11 mouse cellular contexts compared by ENCODE assay signal in the genomic region with DNA sequence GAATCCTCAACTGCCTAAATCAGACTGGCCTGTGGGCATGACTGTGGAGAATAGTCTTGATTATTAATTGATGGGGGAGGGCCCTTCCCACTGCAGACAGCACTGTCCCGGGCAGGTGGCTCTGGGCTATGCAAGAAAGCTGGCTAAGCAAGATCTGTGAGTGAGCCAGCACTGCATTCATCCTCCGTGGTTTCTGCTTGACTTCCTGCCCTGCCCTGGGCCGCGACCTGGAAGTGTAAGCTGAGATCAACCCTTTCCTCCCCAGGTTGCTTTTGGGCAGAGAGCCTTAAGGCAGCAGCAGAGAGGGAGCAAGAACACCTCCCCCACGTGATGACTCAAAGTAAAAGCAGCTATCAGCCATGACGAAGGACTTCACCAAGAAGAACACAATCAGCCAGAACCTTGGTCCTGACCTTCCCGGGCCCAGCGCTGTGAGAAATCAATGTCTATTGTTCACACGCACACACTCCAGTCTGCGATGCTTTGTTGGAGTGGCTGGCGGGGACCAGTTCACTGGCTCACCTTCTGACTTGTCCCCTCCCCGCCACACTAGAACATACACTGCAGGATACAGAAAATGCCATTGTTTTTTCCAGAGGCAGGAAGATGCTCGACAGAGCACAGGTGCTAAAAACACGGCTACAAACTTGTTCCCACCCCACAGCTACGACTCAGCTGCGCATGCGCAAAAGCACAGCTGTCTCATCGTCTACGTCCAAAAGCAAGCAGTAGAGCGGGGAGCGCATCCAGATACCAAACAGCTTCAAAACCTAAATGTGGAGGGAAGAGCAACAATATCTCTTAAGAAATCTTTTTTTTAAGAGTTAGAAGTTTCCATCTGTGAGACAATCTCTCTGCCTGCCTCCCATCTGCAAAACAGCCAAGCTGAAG.
A peak's percentile ranks its signal among the peaks of the same experiment; 100 is the strongest.
DNase-seq lines count a peak whose midpoint lies in the region; ATAC-seq lines count a peak whose summit lies in the region.
"Had no signal": no experiment of that assay in that cellular context is flagged by ENCODE, and none has a peak within 500 bp of the region (broad histone marks: within the 10 kb centered on the region; RNA-seq: fewer than 3 reads in every experiment).

No protein-coding gene starts in this region.

- peaks cover 20% of the 10 kb centered on the region for H3K4me1 ChIP-seq in heart, embryonic 13.5 days
- no peaks in the 10 kb centered on the region; the same call in 1 of the 2 replicates for H3K4me1 ChIP-seq in forebrain, embryonic 14.5 days (ENCODE audit: control insufficient read depth, insufficient read depth, low read length)
- H3K4me1 ChIP-seq in midbrain, embryonic 14.5 days (ENCODE audit: control insufficient read depth, insufficient read depth, low read length) = peaks cover 18% of the 10 kb centered on the region
- H3K4me1 ChIP-seq: intestine, embryonic 15.5 days; liver, embryonic 13.5 days; stomach, embryonic 15.5 days had no signal

- no peak overlapping the region for H3K9ac ChIP-seq in heart, embryonic 13.5 days
- no peak overlapping the region for H3K9ac ChIP-seq in forebrain, embryonic 14.5 days (ENCODE audit: low read length)
- H3K9ac ChIP-seq in midbrain, embryonic 14.5 days (replicated peaks; ENCODE audit: low read length) = no peak overlapping the region; the same call in 1 of the 2 replicates
- H3K9ac ChIP-seq: intestine, embryonic 15.5 days; liver, embryonic 13.5 days; stomach, embryonic 15.5 days had no signal

- no peaks in the 10 kb centered on the region; the same call in 1 of the 2 replicates for H3K27me3 ChIP-seq in heart, embryonic 13.5 days (replicated peaks)
- H3K27me3 ChIP-seq in forebrain, embryonic 14.5 days (replicated peaks; ENCODE audit: control insufficient read depth, insufficient read depth, low read length) = no peaks in the 10 kb centered on the region
- no peaks in the 10 kb centered on the region for H3K27me3 ChIP-seq in midbrain, embryonic 14.5 days (ENCODE audit: control insufficient read depth, insufficient read depth, low read length)
- H3K27me3 ChIP-seq: intestine, embryonic 15.5 days; liver, embryonic 13.5 days; stomach, embryonic 15.5 days had no signal

- whole genome bisulfite sequencing in heart, embryonic 13.5 days = 50% methylated on average over 21 of the region's 21 CpGs
- WGBS in forebrain, embryonic 14.5 days = 39% methylated on average over 21 of the region's 21 CpGs
- WGBS in midbrain, embryonic 14.5 days = 36% methylated on average over 21 of the region's 21 CpGs

- DNase-seq in heart, postnatal 36 days = no peak
- DNase-seq in NIH3T3 (ENCODE audit: low read depth) = peak; percentile 55
- no peak for DNase-seq in forebrain, embryonic 14.5 days (ENCODE audit: low spot score)
- peak; percentile 50 for DNase-seq in midbrain, embryonic 14.5 days
- DNase-seq in gastrocnemius, postnatal 4 days (ENCODE audit: low spot score in 2 of 2) = no peak
- no peak for DNase-seq in cerebellum, adult 11 months
- DNase-seq: liver, embryonic 13.5 days had no signal

- peaks cover 24% of the 10 kb centered on the region for H3K9me3 ChIP-seq in heart, embryonic 13.5 days
- no peaks in the 10 kb centered on the region for H3K9me3 ChIP-seq in forebrain, embryonic 14.5 days (replicated peaks; ENCODE audit: control insufficient read depth, low read length)
- no peaks in the 10 kb centered on the region; the same call in 1 of the 2 replicates for H3K9me3 ChIP-seq in midbrain, embryonic 14.5 days (ENCODE audit: control insufficient read depth, low read length)
- H3K9me3 ChIP-seq: intestine, embryonic 15.5 days; stomach, embryonic 15.5 days had no signal

- 0 out of 2 replicates have a peak overlapping the region, but pooled peaks have one; percentile 6 for H3K4me2 ChIP-seq in heart, embryonic 13.5 days
- H3K4me2 ChIP-seq in forebrain, embryonic 14.5 days (ENCODE audit: low read length) = 0 out of 2 replicates have a peak overlapping the region, but pooled peaks have one; percentile 16
- H3K4me2 ChIP-seq in midbrain, embryonic 14.5 days (ENCODE audit: low read length) = peak overlapping the region; percentile 25
- H3K4me2 ChIP-seq: intestine, embryonic 15.5 days; liver, embryonic 13.5 days; stomach, embryonic 15.5 days had no signal

- intact Hi-C loops in heart, postnatal 36 days (cut with DNase I) = loop anchor here (10.0 kb wide), 1 partner anchor 464 kb away; no protein-coding TSS in a partner anchor

- H3K27ac ChIP-seq in heart, embryonic 13.5 days (replicated peaks) = no peak overlapping the region
- no peak overlapping the region for H3K27ac ChIP-seq in forebrain, embryonic 14.5 days (ENCODE audit: low read depth, low read length)
- H3K27ac ChIP-seq in midbrain, embryonic 14.5 days (replicated peaks; ENCODE audit: low read depth, low read length) = peak overlapping the region; percentile 41; the same call in 1 of the 2 replicates
- H3K27ac ChIP-seq: intestine, embryonic 15.5 days; liver, embryonic 13.5 days; stomach, embryonic 15.5 days had no signal

- no peak for ATAC-seq in heart, embryonic 13.5 days (ENCODE audit: extremely low read depth, insufficient number of reproducible peaks, low FRiP score, low TSS enrichment)
- peak; percentile 57; the same call in 1 of the 2 replicates for ATAC-seq in forebrain, embryonic 14.5 days
- ATAC-seq in midbrain, embryonic 14.5 days (ENCODE audit: low FRiP score, low TSS enrichment) = no peak
- no peak for ATAC-seq in megakaryocyte, adult 5-6 weeks (ENCODE audit: poor library complexity, severe bottlenecking)
- ATAC-seq: intestine, embryonic 15.5 days had no signal

- no peak overlapping the region for H3K4me3 ChIP-seq in heart, embryonic 13.5 days
- no peak overlapping the region for H3K4me3 ChIP-seq in forebrain, embryonic 14.5 days (ENCODE audit: low read depth, low read length)
- no peak overlapping the region for H3K4me3 ChIP-seq in midbrain, embryonic 14.5 days (replicated peaks; ENCODE audit: low read depth, low read length)
- H3K4me3 ChIP-seq: intestine, embryonic 15.5 days; liver, embryonic 13.5 days; stomach, embryonic 15.5 days had no signal

- no peaks in the 10 kb centered on the region for H3K36me3 ChIP-seq in heart, embryonic 13.5 days
- H3K36me3 ChIP-seq in forebrain, embryonic 14.5 days (ENCODE audit: control insufficient read depth, insufficient read depth, low read length) = no peaks in the 10 kb centered on the region
- no peaks in the 10 kb centered on the region for H3K36me3 ChIP-seq in midbrain, embryonic 14.5 days (ENCODE audit: control insufficient read depth, insufficient read depth, low read length)
- H3K36me3 ChIP-seq: intestine, embryonic 15.5 days; liver, embryonic 13.5 days; stomach, embryonic 15.5 days had no signal

Comparison
In these comparisons a context has a peak if more than half of its experiments do, and no peak if none do; other contexts are left out.
1. DNase-seq: peak in NIH3T3 (single experiment) and midbrain, embryonic 14.5 days (single experiment); none in heart, postnatal 36 days (0 of 2), forebrain, embryonic 14.5 days (single experiment), gastrocnemius, postnatal 4 days (0 of 2) and cerebellum, adult 11 months (single experiment).
2. Peak in every context shown above with its lines, with median percentiles within 50 percentile points of each other: H3K4me2 ChIP-seq.